Mouse (Mus musculus) embryonic facial prominence, embryonic 13.5 days (tissue): ENCODE results near the gene Cgnl1. TPM values are rescaled to one million over a fixed set of nuclear protein-coding genes. Genes with fewer than 3 reads are reported as not detected.
A peak's percentile ranks its signal among the peaks of the same experiment; 100 is the strongest.

Experiments used
- ATAC-seq: fragments of 200-750 bp; cut with Nextera tagmentation; 2 replicates; pipeline ENCODE4 v1.8.0; 2017; ENCODE audit warnings: low read depth; ENCODE audit not compliant: insufficient number of reproducible peaks, insufficient read depth, low FRiP score, low TSS enrichment
- H3K27ac ChIP-seq: fragments of 300-500 bp; sonication (generic); 2 replicates; pipeline ENCODE4 v1.5.1; 2015; ENCODE audit warnings: moderate library complexity, mild to moderate bottlenecking, inconsistent platforms
- H3K27me3 ChIP-seq: fragments of 300-500 bp; sonication (generic); 2 replicates; pipeline ENCODE4 v1.6.1; 2015; ENCODE audit warnings: mild to moderate bottlenecking, inconsistent platforms
- H3K36me3 ChIP-seq: fragments of 300-500 bp; sonication (generic); 2 replicates; pipeline ENCODE4 v1.6.1; 2015; ENCODE audit warnings: mild to moderate bottlenecking, inconsistent platforms
- H3K4me1 ChIP-seq: fragments of 300-500 bp; sonication (generic); 2 replicates; pipeline ENCODE4 v1.6.1; 2015; ENCODE audit warnings: inconsistent platforms
- H3K4me2 ChIP-seq: fragments of 300-500 bp; sonication (generic); 2 replicates; pipeline ENCODE4 v1.6.1; 2015; ENCODE audit warnings: moderate library complexity, mild to moderate bottlenecking, inconsistent platforms
- H3K4me3 ChIP-seq: fragments of 300-500 bp; sonication (generic); 2 replicates; pipeline ENCODE4 v1.5.1; 2015; ENCODE audit warnings: mild to moderate bottlenecking, inconsistent platforms
- H3K9ac ChIP-seq: fragments of 300-500 bp; sonication (generic); 2 replicates; pipeline ENCODE4 v1.6.1; 2015; ENCODE audit warnings: mild to moderate bottlenecking, inconsistent platforms
- H3K9me3 ChIP-seq: fragments of 300-500 bp; sonication (generic); 2 replicates; pipeline ENCODE4 v1.6.1; 2016; ENCODE audit warnings: inconsistent platforms
- WGBS: fragments of 180-500 bp; shearing (Covaris S2); methylation state at CpG from one replicate; pipeline ENCODE4 v1.1.7; 2015; ENCODE audit warnings: mixed read lengths; 5-methylcytosine and 5-hydroxymethylcytosine counted together
- polyA plus RNA-seq: library from polyadenylated mRNA; unstranded; fragments of >200 nt; fragmentation: Nextera tagmentation; extraction: Ambion mirVana; gene quantifications from 2 replicates; pipeline ENCODE4 v1.2.1, GENCODE M21; 2015

The Cgnl1 gene
- polyA plus RNA-seq, 1 experiment from 2014 or later, result 9.7 TPM

DNA sequence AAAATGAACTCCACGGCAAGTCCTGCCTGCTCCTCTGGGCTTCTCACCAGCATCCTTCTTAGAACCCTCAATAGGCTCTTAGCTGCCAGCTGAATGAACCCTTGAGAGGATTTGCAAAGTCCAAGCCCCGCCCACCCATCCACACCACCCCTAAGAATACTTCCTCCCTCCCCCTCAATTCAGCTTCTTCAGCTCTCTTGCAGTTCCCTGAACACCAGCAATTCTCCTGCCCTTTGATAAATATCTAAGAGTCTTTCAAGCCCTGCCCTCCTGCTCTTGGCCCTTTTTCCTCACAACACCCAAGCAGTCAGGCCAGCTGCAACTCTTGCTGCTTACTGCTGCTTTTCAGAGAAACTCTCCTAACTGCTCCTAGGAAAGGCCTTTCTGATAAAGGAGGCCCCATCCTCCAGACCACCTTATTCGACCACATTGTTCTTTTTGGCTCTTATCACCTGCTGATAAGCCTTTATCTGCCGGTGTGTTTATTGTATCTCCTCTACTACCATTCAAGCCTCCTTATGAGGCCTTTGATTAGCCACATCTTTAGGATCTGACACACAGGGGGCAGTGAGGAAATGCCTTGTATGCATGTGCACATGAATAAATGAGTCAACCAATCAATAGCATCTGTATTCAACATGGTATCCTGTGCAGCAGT, 21.3 kb downstream of the Cgnl1 start:
- no peak overlapping the region for H3K9ac ChIP-seq
- ATAC-seq, result no peak
- no peaks in the 10 kb centered on the region for H3K27me3 ChIP-seq
- H3K4me1 ChIP-seq, result peaks cover 36% of the 10 kb centered on the region
- H3K27ac ChIP-seq, result no peak overlapping the region
- WGBS, result 16% methylated on average over 4 of the region's 4 CpGs
- H3K4me3 ChIP-seq, result no peak overlapping the region
- no peaks in the 10 kb centered on the region for H3K36me3 ChIP-seq
- no peaks in the 10 kb centered on the region for H3K9me3 ChIP-seq
- no peak overlapping the region for H3K4me2 ChIP-seq

DNA sequence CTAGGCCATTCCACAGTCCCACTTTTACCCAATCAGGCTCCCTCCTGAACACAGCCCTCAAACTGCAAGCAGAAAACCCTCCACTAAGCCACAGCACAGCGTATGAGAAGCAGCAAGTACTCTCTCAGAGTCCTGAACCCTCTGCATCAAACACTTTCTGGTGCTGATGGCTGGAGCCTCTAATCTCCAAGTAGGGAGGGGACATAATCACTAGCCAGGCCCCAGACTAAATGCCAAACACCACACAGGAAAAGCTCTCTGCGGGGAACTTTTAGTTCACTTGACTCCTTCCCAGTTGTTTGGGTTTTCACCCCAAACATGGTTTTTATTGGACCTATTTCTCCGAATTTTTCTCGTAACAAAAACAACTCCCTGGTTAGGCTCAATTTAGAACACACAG, 25.0 kb downstream of the Cgnl1 start:
- ATAC-seq, result no peak
- Histone ChIP-seq H3K36me3 (no peaks in the 10 kb centered on the region), H3K9ac (no peak overlapping the region), H3K4me1 (peaks cover 16% of the 10 kb centered on the region), H3K27me3 (no peaks in the 10 kb centered on the region), H3K27ac (no peak overlapping the region), H3K9me3 (no peaks in the 10 kb centered on the region), H3K4me3 (no peak overlapping the region), H3K4me2 (no peak overlapping the region)
- WGBS, result 41% methylated on average over 4 of the region's 4 CpGs

DNA sequence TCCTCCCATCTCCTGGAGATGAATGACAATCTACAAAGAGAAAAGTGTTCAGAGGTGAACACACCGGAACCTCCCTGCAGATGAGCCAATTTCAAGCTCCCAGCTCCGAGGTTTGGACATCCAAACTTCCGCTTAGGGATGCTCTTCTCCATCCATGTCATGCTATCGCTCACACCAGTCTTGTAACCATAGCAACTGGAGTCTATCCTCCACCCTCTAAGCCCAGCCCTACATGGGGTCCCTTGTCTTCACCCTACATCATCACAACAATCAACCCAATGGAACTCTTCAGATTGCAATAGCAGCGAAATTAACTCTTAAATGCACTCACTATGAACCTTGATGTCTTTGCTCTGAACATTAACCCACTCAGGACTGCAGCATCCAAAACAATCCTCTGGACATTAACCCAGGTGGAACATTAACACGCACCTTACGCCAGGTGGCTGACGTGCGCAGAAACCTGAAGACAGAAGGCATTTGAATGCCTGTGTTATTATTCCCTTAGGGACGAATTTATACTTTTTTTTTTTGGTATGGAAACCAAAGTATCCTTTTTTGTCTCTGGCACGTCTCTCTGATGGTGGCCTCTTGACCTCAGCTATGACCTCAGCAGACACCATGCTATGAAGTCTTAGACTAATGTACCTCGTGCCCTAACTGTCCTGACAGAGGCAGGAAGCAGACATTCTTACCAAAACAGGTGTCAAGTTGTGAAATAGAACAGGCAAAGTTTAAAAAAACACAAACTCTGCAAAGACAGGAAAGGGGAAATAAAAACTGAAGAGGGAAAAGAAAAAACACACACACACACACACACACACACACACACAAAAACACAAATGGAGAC, 33.1 kb downstream of the Cgnl1 start:
- Histone ChIP-seq H3K4me2 (no peak overlapping the region), H3K4me3 (no peak overlapping the region), H3K9me3 (no peaks in the 10 kb centered on the region), H3K27ac (no peak overlapping the region; the same call in 1 of the 2 replicates), H3K27me3 (no peaks in the 10 kb centered on the region), H3K9ac (no peak overlapping the region), H3K36me3 (no peaks in the 10 kb centered on the region), H3K4me1 (no peaks in the 10 kb centered on the region)
- ATAC-seq, result no peak
- WGBS, result 68% methylated on average over 12 of the region's 12 CpGs

DNA sequence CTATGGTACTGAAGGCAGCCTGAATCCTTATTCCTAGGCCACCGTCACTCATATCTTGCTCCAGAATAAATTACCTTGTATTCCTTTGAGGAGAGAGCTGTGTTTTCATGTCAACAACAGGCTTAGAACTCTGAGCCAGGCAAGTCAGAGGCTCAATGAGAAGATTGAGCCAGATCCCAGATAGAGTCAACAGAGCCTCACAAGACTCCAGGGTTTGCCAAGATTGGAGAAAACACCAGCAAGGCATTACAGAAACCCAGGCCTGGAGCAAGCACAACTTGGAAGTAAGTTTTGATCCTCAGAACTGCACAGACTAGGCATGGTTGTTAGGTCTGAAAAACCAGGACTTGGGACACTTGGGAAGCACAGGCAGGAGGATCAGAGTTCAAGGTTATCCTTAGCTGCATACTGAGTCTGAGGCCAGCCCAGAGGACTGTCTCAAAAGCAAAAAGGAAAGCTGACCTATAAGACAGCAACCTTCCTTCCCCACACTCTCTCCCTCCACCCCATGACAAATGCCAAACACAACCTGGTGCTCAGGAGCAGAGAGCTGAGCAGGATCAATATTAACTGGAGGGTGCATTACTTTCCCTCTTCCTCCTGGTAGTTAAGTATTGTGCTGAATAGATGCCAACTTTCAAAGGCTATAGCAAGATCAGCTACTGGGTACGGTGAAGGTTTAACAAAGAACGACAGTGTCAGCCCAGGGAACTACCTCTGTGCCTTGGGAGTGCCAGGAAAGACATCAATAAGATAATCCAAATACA, 34.0 kb downstream of the Cgnl1 start:
- Histone ChIP-seq H3K36me3 (no peaks in the 10 kb centered on the region), H3K27ac (no peak overlapping the region; the same call in 1 of the 2 replicates), H3K9me3 (no peaks in the 10 kb centered on the region), H3K4me3 (no peak overlapping the region), H3K4me1 (no peaks in the 10 kb centered on the region), H3K4me2 (no peak overlapping the region), H3K27me3 (no peaks in the 10 kb centered on the region), H3K9ac (no peak overlapping the region)
- WGBS, result 72% methylated on average over 3 of the region's 3 CpGs
- no peak for ATAC-seq

DNA sequence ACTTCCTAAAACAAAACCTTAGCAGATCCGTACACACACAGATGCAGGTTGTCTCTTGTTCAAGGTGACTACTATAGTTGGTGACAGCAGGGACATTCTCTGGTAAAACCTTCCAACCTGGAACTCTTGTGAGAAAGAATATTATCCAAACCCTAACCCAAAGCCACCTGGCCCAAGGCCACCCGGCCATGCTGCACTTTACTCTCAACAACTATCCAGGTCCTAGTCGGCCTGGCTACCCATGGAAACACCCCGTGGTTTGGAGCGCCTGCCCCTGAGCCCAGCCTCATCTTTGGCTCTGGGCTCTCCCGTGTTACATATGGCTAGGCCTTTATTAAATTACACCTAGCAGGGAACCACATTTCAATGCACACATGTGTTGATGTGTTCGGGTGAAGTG, 35.5 kb downstream of the Cgnl1 start:
- Histone ChIP-seq H3K4me1 (no peaks in the 10 kb centered on the region), H3K4me3 (no peak overlapping the region), H3K9ac (no peak overlapping the region), H3K4me2 (no peak overlapping the region), H3K27me3 (no peaks in the 10 kb centered on the region), H3K9me3 (no peaks in the 10 kb centered on the region), H3K27ac (no peak overlapping the region), H3K36me3 (no peaks in the 10 kb centered on the region)
- 83% methylated on average over 7 of the region's 7 CpGs for WGBS
- no peak for ATAC-seq

DNA sequence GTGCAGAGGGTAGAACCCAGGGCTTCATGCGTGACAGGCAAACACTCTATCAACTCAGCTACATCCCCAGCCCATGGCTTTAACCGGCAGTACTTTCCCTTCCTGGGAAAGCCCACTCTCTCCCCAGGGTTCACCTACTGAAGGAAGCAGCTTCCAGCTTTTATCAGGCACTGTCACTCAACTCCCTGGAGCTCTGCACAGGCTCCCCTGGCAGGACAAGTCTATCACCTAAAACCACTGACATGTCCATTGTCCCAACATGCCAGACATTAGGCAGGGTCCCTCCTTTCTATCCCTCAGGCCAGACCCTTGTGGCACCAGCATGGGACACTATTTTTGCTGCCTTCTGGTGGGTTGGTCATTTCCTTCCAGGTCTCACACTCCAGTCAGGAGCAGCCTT, 37.8 kb downstream of the Cgnl1 start:
- Histone ChIP-seq H3K36me3 (no peaks in the 10 kb centered on the region), H3K9me3 (no peaks in the 10 kb centered on the region), H3K9ac (no peak overlapping the region), H3K27ac (no peak overlapping the region), H3K4me1 (no peaks in the 10 kb centered on the region), H3K4me2 (no peak overlapping the region), H3K4me3 (no peak overlapping the region), H3K27me3 (no peaks in the 10 kb centered on the region)
- WGBS, result 66% methylated on average over 2 of the region's 2 CpGs
- ATAC-seq, result no peak

DNA sequence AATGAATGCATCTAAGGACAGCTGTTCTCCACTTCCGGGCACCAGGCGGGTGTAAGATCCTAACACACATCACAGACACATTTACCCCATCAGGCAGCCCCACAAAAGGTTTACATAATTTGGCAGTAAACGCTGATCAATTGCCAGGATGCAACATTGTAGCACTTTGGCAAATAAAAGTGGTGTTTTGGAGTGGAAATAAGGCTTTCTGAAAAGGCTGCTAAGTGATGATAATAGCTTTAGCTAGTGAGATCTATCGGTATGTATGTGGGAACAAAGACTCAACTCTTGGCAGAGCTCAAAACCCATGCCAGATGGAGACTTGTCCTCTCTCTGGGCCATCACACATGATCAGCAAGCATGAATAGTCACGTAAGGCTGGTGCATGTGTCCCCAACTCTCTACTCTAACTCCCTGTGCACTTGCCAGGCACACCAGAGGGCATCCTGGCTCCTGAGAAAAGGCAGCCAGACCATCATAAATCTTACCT, 42.5 kb downstream of the Cgnl1 start:
- H3K9me3 ChIP-seq, result no peaks in the 10 kb centered on the region
- no peak overlapping the region for H3K4me3 ChIP-seq
- 87% methylated on average over 5 of the region's 5 CpGs for WGBS
- H3K9ac ChIP-seq, result no peak overlapping the region
- no peaks in the 10 kb centered on the region for H3K27me3 ChIP-seq
- no peaks in the 10 kb centered on the region for H3K4me1 ChIP-seq
- no peak overlapping the region for H3K27ac ChIP-seq
- peaks cover 16% of the 10 kb centered on the region; the same call in 1 of the 2 replicates for H3K36me3 ChIP-seq
- ATAC-seq, result no peak
- H3K4me2 ChIP-seq, result no peak overlapping the region

DNA sequence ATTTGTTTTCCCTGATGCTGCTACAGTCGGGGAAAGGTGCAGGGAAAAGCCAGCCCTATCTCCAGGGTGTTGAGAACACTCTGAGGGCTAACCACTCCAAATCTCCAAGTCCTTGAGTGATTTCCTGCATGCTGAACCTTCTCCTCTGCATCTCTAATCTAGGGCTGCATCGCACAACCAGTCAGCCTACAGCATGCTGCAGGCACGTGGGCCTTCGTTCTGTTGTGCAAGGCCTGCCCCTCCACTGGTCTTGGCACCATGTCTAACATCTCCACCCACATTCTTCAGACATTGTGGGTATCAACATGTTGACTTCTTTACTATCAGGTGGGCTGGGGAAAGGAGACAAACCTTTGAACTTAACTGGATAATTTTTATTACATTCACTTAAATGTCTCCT, 44.2 kb downstream of the Cgnl1 start:
- 85% methylated on average over 4 of the region's 4 CpGs for WGBS
- no peak overlapping the region for H3K9ac ChIP-seq
- no peak overlapping the region for H3K27ac ChIP-seq
- H3K4me1 ChIP-seq, result peaks cover 3% of the 10 kb centered on the region
- H3K4me3 ChIP-seq, result no peak overlapping the region
- H3K27me3 ChIP-seq, result no peaks in the 10 kb centered on the region
- no peaks in the 10 kb centered on the region for H3K9me3 ChIP-seq
- no peak overlapping the region for H3K4me2 ChIP-seq
- peaks cover 16% of the 10 kb centered on the region; the same call in 1 of the 2 replicates for H3K36me3 ChIP-seq
- ATAC-seq, result no peak

DNA sequence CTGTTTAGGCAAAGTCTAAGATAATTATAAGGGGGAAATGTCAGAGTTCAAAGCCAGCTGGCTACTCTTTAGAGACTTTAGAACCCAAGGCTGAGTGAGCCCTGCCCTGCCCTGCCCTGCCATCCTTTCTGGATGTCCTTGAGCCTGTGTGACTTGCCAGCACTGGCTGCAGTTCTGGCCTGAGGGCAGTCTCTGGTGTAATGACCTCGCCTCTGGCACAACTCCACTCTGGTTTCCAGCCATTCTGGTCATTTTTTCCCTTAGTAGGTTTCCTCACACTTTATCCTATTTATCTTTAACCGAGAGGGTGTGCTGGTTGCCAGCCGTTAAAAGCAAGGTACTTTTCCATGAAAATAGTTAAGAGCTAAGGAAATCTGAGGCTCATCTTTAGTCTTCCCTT, 45.3 kb downstream of the Cgnl1 start:
- H3K9ac ChIP-seq, result no peak overlapping the region
- H3K4me2 ChIP-seq, result no peak overlapping the region
- H3K4me1 ChIP-seq, result peaks cover 13% of the 10 kb centered on the region
- H3K27me3 ChIP-seq, result no peaks in the 10 kb centered on the region
- no peaks in the 10 kb centered on the region for H3K9me3 ChIP-seq
- H3K27ac ChIP-seq, result no peak overlapping the region
- no peak overlapping the region for H3K4me3 ChIP-seq
- ATAC-seq, result no peak
- 83% methylated on average over 3 of the region's 3 CpGs for WGBS
- peaks cover 16% of the 10 kb centered on the region; the same call in 1 of the 2 replicates for H3K36me3 ChIP-seq

DNA sequence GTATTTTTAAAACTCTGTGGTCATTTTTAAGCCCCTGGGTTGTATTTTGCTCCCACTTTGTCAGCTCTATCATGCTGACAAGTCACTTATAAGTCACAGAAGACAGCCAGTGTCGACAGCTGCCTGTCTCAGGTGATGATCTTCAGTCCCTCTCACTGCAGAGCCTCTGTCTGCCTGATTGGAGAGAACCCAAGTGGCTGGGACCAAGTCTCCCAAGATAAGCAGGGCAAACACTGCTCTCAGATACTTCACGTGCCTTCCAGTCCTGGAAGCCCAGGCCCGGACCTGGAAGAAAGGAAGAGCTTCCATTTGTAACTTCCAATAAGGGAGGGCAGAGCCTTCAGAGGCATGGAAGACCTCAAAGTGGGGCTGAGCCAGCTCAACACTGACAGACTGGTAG, 49.0 kb downstream of the Cgnl1 start:
- no peaks in the 10 kb centered on the region for H3K27me3 ChIP-seq

DNA sequence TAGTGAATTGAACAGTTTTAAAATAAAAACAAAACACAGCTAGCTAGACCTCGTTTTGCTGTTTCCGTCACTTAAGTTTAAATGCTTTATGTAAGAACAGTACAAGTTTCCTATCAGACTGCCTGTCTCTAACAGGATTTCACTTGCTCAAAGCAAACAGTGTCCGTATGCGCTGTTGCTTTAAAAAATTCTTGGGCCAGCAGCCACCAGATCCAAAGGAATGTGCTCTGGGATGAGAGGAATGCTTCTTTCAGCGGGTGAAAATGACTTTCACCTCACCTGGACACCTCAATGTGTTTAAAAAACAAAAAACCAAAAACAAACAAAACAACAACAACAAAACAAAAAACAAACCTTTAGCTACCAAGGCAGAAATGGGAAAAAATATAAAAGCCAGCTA, 54.4 kb downstream of the Cgnl1 start:
- Histone ChIP-seq H3K4me1 (peaks cover 29% of the 10 kb centered on the region), H3K9ac (no peak overlapping the region)

More for the DNA sequence above, 49.0 kb downstream of the Cgnl1 start:
- Histone ChIP-seq H3K36me3 (peaks cover 16% of the 10 kb centered on the region; the same call in 1 of the 2 replicates), H3K4me1 (peaks cover 26% of the 10 kb centered on the region), H3K9ac (no peak overlapping the region), H3K4me3 (no peak overlapping the region), H3K27ac (0 out of 2 replicates have a peak overlapping the region, but pooled peaks have one; percentile 7), H3K4me2 (no peak overlapping the region), H3K9me3 (no peaks in the 10 kb centered on the region)
- WGBS, result 52% methylated on average over 3 of the region's 3 CpGs
- no peak for ATAC-seq

More for the DNA sequence above, 54.4 kb downstream of the Cgnl1 start:
- H3K4me2 ChIP-seq, result no peak overlapping the region
- H3K27me3 ChIP-seq, result no peaks in the 10 kb centered on the region
- WGBS, result 34% methylated on average over 5 of the region's 5 CpGs
- no peak overlapping the region for H3K4me3 ChIP-seq
- no peak overlapping the region for H3K27ac ChIP-seq
- no peak for ATAC-seq
- H3K36me3 ChIP-seq, result peaks cover 8% of the 10 kb centered on the region; the same call in 1 of the 2 replicates
- no peaks in the 10 kb centered on the region for H3K9me3 ChIP-seq
